Mouse (Mus musculus) heart, embryonic 16.5 days (tissue): Measurements from ENCODE around the gene Galns. TPM values are rescaled to one million over a fixed set of nuclear protein-coding genes. Genes with fewer than 3 reads are reported as not detected.
"Not testable (repeated sequence)": the region's sequence is repeated elsewhere in the genome, so short reads cannot be mapped to it uniquely, and the experiment has no call there.

Experiments
- ATAC-seq: fragments of 200-750 bp; cut with Nextera tagmentation; replicated peaks from 2 replicates; pipeline ENCODE4 v1.8.0; 2017; ENCODE audit warnings: moderate number of reproducible peaks; ENCODE audit not compliant: insufficient read depth, low FRiP score; ENCODE audit errors: extremely low read depth
- H3K27ac ChIP-seq: fragments of 300-500 bp; sonication (generic); 2 replicates; pipeline ENCODE4 v1.5.1; 2014; ENCODE audit warnings: mild to moderate bottlenecking, low read length, control low read depth, moderate library complexity
- H3K27me3 ChIP-seq: fragments of 300-500 bp; sonication (generic); 2 replicates; pipeline ENCODE4 v1.6.1; 2014; ENCODE audit warnings: low read length, mixed read lengths; ENCODE audit not compliant: control insufficient read depth, insufficient read depth
- H3K36me3 ChIP-seq: fragments of 300-500 bp; sonication (generic); 2 replicates; pipeline ENCODE4 v1.6.1; 2014; ENCODE audit not compliant: control insufficient read depth, insufficient read depth
- H3K4me1 ChIP-seq: fragments of 300-500 bp; sonication (generic); 2 replicates; pipeline ENCODE4 v1.6.1; 2014; ENCODE audit warnings: low read length, mixed read lengths; ENCODE audit not compliant: control insufficient read depth, insufficient read depth
- H3K4me2 ChIP-seq: fragments of 300-500 bp; sonication (generic); 2 replicates; pipeline ENCODE4 v1.6.1; 2014; ENCODE audit warnings: low read depth, mild to moderate bottlenecking, control low read depth, low read length
- H3K4me3 ChIP-seq: fragments of 300-500 bp; sonication (generic); 2 replicates; pipeline ENCODE4 v1.5.1; 2014; ENCODE audit warnings: mild to moderate bottlenecking, control low read depth, low read length
- H3K9ac ChIP-seq: fragments of 300-500 bp; sonication (generic); 2 replicates; pipeline ENCODE4 v1.6.1; 2014; ENCODE audit warnings: low read length, control low read depth
- H3K9me3 ChIP-seq: fragments of 300-500 bp; sonication (generic); replicated peaks from 2 replicates; pipeline ENCODE4 v1.6.1; 2016; ENCODE audit warnings: low read length; ENCODE audit not compliant: control insufficient read depth
- WGBS: fragments of 180-500 bp; shearing (Covaris S2); extraction: QIAGEN DNeasy Blood & Tissue Kit; methylation state at CpG from one replicate; pipeline ENCODE4 v1.1.7; 2014; 5-methylcytosine and 5-hydroxymethylcytosine counted together
- polyA plus RNA-seq: library from polyadenylated mRNA; unstranded; fragments of >200 nt; fragmentation: Nextera tagmentation; extraction: Ambion mirVana; gene quantifications from 2 replicates; pipeline ENCODE4 v1.2.1, GENCODE M21; 2015

Gene Galns
- polyA plus RNA-seq, 1 experiment from 2014 or later: 10.4 TPM

DNA sequence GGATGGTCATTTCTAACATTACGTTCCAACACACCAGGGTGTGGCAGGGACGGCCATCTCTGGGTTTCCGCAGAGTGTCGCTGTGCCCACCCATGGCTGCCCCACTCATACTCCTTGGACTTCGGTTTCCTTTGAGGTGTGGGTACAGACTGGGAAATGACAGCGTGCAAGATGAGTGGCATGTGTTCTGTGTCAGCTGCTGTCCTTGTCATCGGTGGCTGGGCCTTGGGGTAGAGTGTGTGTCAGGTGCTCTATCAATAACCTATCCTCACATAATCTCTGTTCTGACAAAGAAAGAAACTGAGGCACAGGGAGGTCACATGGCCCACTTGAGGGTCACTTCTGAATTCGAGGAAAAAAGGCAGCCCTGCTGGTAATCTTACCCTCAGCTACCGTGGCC lies 26.0 kb upstream of the Galns start:
- Histone ChIP-seq H3K27me3 (no peaks in the 10 kb centered on the region), H3K9me3 (no peaks in the 10 kb centered on the region), H3K9ac (no peak overlapping the region), H3K4me3 (no peak overlapping the region), H3K27ac (no peak overlapping the region), H3K4me1 (peaks cover 26% of the 10 kb centered on the region), H3K4me2 (no peak overlapping the region), H3K36me3 (0 out of 2 replicates have a peak, but pooled peaks cover 5% of the 10 kb centered on the region)
- WGBS: 82% methylated on average over 9 of the region's 9 CpGs
- no peak for ATAC-seq

DNA sequence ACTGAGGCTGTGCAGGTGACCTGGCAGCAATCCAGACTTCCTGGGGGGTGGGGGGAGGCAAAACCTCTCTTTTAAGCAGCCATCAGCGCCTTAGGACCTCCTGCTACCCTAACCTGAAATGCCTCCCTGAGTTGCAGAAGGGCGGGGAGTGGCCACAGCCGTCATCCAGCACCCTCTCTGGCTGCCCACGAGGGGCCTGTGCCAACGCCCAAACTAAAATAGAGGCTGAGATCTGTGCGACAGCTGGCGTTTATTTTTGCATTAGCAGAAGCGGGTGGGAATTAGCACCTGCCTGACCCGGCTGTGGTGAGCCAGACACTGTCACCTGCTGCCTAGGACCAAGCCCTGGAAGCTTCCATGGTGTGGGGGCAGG lies 25.5 kb upstream of the Galns start:
- peak overlapping the region; percentile 15; the same call in 1 of the 2 replicates for H3K27ac ChIP-seq
- H3K27me3 ChIP-seq: no peaks in the 10 kb centered on the region
- H3K9ac ChIP-seq: no peak overlapping the region
- 0 out of 2 replicates have a peak, but pooled peaks cover 5% of the 10 kb centered on the region for H3K36me3 ChIP-seq
- no peak overlapping the region for H3K4me3 ChIP-seq
- peak; percentile 66 for ATAC-seq
- 40% methylated on average over 9 of the region's 9 CpGs for WGBS
- H3K4me1 ChIP-seq: peaks cover 22% of the 10 kb centered on the region
- H3K9me3 ChIP-seq: no peaks in the 10 kb centered on the region
- H3K4me2 ChIP-seq: no peak overlapping the region

DNA sequence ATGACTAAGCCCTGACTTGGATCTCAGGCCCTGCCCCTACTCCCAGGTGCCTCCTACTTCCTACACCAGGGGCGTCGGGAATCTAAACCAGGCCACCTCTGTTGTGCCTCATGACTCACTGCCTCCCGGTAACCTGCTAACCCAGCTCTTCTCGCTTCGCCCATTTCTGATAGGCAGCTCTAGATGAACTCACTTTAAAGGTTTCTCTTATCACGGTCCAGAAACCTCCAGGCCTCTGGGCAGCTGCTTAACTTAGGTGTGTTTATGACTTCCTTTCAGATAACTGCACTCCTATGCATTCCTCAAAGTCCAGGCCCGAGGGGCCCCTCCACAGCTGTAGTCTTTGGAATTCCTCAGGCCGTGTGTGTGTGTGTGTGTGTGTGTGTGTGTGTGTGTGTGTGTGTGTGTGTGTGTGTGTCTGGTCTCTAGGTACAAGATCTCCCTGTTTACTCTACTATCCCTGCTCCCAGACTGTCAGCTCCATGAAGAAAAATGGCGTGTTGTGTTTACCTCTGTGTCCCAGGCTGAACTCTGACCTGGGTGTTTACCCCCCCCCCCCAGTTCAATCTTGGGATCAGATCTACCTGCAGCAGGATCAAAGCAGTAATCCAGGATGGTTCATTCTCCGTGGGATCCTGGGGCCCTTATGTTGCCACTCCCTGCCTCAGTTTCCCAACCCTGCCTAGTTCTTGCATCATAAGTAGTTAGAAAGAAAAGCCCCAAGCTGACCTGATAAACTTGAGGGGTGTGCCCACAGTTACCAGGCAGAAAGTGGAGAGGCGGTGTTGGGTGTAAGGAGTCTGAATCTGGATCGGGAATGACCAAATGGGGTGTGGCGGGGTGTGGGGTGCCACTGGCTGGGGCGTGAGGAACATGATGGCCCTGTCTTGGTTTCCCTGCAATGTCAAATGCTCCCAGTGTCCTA lies 24.9 kb upstream of the Galns start:
- H3K4me1 ChIP-seq: peaks cover 22% of the 10 kb centered on the region
- no peak overlapping the region for H3K4me2 ChIP-seq
- H3K9ac ChIP-seq: no peak overlapping the region
- 41% methylated on average over 14 of the region's 14 CpGs for WGBS
- H3K4me3 ChIP-seq: no peak overlapping the region
- no peaks in the 10 kb centered on the region for H3K27me3 ChIP-seq
- no peaks in the 10 kb centered on the region for H3K9me3 ChIP-seq
- H3K36me3 ChIP-seq: 0 out of 2 replicates have a peak, but pooled peaks cover 5% of the 10 kb centered on the region
- peak overlapping the region; percentile 15; the same call in 1 of the 2 replicates for H3K27ac ChIP-seq
- 0 out of 2 replicates have a peak, but pooled peaks have one; percentile 17 for ATAC-seq

DNA sequence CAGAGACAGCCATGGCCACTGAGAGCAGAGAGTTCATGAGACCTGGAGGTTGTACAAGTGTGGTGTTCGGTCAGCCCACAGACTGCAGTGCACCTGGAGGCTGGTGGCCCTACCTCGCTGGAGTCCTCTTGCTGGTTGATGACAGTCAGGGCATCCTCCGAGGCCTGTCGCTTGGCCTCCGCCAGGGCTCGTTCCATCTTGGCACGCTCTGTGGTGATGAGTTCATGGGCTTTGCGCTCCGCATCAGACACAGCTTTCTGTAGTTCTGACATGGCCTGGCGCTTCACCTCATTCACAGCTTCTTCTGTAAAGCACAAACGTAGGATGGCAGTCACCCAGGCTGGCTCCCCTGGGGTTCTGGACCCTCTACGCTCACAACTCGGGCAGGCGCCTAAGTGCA lies 21.9 kb upstream of the Galns start:
- no peak overlapping the region for H3K4me2 ChIP-seq
- H3K9ac ChIP-seq: no peak overlapping the region
- ATAC-seq: no peak
- H3K27me3 ChIP-seq: no peaks in the 10 kb centered on the region
- H3K9me3 ChIP-seq: no peaks in the 10 kb centered on the region
- H3K36me3 ChIP-seq: 0 out of 2 replicates have a peak, but pooled peaks cover 5% of the 10 kb centered on the region
- WGBS: 92% methylated on average over 14 of the region's 14 CpGs
- H3K4me1 ChIP-seq: peaks cover 12% of the 10 kb centered on the region
- H3K27ac ChIP-seq: no peak overlapping the region
- no peak overlapping the region for H3K4me3 ChIP-seq

DNA sequence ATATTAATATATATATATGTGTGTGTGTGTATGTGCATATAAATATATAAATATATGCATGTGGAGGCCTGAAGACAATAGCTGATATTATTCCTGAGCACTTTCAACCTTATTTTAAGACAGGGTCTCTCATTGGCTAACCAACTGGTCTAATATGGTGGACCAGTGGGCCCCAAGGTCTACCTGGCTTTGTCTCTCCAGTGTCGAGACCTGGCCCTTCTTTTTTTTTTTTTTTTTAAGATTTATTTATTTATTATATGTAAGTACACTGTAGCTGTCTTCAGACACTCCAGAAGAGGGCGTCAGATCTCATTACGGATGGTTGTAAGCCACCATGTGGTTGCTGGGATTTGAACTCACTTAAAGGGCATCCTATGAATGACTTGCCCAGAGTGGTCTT lies 20.9 kb upstream of the Galns start:
- H3K36me3 ChIP-seq, H3K9ac ChIP-seq, H3K27me3 ChIP-seq, H3K4me3 ChIP-seq, H3K4me2 ChIP-seq, H3K9me3 ChIP-seq, H3K27ac ChIP-seq, ATAC-seq: not testable (repeated sequence)
- WGBS: 70% methylated on average over 3 of the region's 3 CpGs
- peaks cover 12% of the 10 kb centered on the region for H3K4me1 ChIP-seq

DNA sequence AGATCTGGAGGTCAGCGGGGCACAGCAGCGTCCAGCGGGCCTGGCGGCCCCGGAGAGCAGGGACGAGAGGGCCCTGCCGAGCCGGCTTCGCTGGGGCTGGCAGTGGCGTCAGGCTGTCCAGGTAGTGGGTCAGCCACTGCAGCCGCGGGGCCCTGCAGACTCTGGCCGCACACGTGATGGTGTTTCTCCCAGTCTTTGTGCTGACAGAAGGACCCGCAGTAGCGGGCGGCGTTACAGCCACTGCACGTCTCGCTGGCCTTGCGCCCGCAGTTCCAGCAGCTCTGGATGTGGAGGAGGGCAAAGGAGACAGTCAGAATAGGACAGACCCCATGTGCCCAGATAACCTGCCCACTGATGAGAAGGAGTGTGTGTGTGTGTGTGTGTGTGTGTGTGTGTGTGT lies 19.4 kb upstream of the Galns start:
- Histone ChIP-seq H3K4me1 (no peaks in the 10 kb centered on the region; the same call in 1 of the 2 replicates), H3K9ac (peak overlapping the region; percentile 3), H3K4me2 (peak overlapping the region; percentile 41; the same call in 1 of the 2 replicates), H3K36me3 (0 out of 2 replicates have a peak, but pooled peaks cover 5% of the 10 kb centered on the region), H3K27me3 (no peaks in the 10 kb centered on the region), H3K4me3 (peak overlapping the region; percentile 16), H3K27ac (no peak overlapping the region), H3K9me3 (no peaks in the 10 kb centered on the region)
- WGBS: 52% methylated on average over 22 of the region's 22 CpGs
- ATAC-seq: no peak

DNA sequence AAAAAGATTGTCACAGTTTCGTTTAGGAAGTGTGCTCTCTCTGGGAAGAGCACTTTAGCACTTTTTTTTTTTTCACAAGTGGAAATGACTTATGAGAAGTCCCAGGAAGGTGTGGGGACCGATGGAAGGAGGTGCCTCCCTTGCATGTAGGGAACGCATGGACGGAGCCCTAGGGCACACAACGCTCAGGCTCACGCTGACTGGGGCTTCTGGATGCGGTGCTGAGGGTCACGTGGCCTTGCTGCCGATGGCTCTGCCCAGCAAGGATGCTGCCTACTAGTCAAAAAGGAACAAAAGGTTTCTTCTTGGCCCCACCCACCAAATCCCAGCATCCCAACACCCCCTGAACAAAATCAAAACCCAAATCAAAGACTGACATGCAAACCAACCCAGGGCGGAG lies 18.1 kb upstream of the Galns start:
- no peak overlapping the region for H3K9ac ChIP-seq
- 0 out of 2 replicates have a peak, but pooled peaks cover 5% of the 10 kb centered on the region for H3K36me3 ChIP-seq
- ATAC-seq: no peak
- WGBS: 65% methylated on average over 10 of the region's 10 CpGs
- no peaks in the 10 kb centered on the region for H3K9me3 ChIP-seq
- H3K4me1 ChIP-seq: no peaks in the 10 kb centered on the region
- H3K27ac ChIP-seq: no peak overlapping the region
- no peak overlapping the region for H3K4me2 ChIP-seq
- no peak overlapping the region for H3K4me3 ChIP-seq
- H3K27me3 ChIP-seq: no peaks in the 10 kb centered on the region

DNA sequence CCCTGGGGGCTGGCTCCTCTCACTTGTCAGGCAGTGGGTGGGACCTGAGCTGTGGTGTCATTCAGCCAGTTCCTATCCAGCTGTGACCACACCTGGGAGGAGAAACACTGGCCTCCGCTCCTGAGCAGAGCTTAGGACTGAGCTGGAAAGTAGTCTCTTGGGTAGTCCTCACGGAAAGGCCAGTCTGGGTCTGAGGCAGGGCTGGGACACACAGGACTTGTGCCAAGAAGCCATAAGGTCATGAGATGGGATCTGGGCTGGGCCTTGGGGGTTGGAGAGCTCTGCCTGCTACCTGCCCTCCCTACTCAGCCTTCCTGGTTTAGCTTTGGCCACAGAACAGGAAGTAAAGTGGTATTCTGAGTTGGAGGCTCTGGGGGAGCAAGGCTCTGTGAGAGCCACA lies 15.6 kb upstream of the Galns start:
- Histone ChIP-seq H3K4me3 (no peak overlapping the region), H3K4me2 (no peak overlapping the region), H3K9me3 (no peaks in the 10 kb centered on the region), H3K4me1 (no peaks in the 10 kb centered on the region), H3K36me3 (no peaks in the 10 kb centered on the region), H3K27me3 (no peaks in the 10 kb centered on the region), H3K9ac (no peak overlapping the region), H3K27ac (no peak overlapping the region)
- ATAC-seq: peak; percentile 30; the same call in 1 of the 2 replicates
- 75% methylated on average over 2 of the region's 2 CpGs for WGBS

DNA sequence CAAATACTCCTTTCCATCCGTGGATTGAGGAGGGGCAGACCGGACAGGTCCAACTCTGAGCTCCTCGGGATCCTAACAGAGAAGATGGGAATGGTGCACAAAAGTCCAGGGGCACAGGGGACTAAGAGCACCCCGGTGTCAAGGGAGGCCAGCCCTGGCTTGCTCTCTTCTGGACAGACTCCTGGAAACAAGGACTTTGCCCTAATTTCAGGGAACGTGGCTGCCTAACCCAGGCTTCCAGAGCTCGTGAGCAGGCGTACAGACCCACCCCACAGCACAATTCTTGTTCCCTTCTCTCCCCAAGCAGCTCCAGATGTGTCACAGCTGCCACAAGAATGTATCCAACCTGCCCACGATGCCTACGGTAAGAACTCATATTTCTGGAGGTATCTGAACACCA lies 14.5 kb upstream of the Galns start:
- H3K9ac ChIP-seq: no peak overlapping the region
- H3K36me3 ChIP-seq: no peaks in the 10 kb centered on the region
- ATAC-seq: no peak
- WGBS: 78% methylated on average over 9 of the region's 9 CpGs
- no peaks in the 10 kb centered on the region for H3K9me3 ChIP-seq
- no peaks in the 10 kb centered on the region for H3K4me1 ChIP-seq
- H3K27me3 ChIP-seq: no peaks in the 10 kb centered on the region
- H3K4me2 ChIP-seq: no peak overlapping the region
- no peak overlapping the region for H3K27ac ChIP-seq
- no peak overlapping the region for H3K4me3 ChIP-seq
